Mouse (Mus musculus): ENCODE results near the gene 9430007A20Rik.

DNA sequence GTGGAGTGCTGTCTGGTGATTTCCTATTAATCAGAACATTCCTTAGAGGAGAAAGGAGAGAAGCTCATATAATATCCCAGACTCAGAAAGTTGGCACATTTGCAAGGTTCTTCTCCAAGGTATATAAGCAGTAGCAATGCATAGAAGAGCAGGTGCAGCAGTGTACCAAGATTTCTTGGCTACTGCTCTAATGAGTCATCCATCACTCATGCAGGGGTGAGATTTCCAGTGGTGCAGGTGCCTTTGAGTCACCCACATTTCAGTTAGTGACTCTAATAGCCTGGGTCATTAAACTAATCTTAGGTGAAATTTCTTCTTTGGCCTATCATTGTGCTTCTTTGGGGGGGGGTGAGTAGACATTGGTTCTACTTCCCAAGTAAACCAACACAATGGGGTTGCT lies 48.1 kb downstream of the 9430007A20Rik start:
- TF ChIP-seq CTCF (IDR thresholded peaks at IDR 0.05; ENCODE audit: insufficient read depth, low read length) (no peak), POLR2A (IDR thresholded peaks at IDR 0.05; ENCODE audit: borderline replicate concordance, extremely low read depth, low read depth, low read length) (no peak)

All from lung, adult 2 months (tissue).